Mouse (Mus musculus): ENCODE measurements at regions not wholly inside any gene's neighbourhood (a gene's known extent, or its start where the extent isn't known, plus 50 kb on each side); places are given as distances from the start of the nearest gene placed in this dataset.

- no peak for TF ChIP-seq POLR2A (IDR thresholded peaks at IDR 0.05; ENCODE audit: low read depth, low read length)
- no peak for TF ChIP-seq CTCF (IDR thresholded peaks at IDR 0.05; ENCODE audit: borderline replicate concordance, insufficient read depth, low read length)
- Histone ChIP-seq H3K4me1 (ENCODE audit: control insufficient read depth, insufficient read depth, low read length) (no peaks in the 10 kb centered on the region), H3K27ac (ENCODE audit: insufficient read depth, low read length) (no peak overlapping the region), H3K4me3 (ENCODE audit: insufficient read depth, low read length) (no peak overlapping the region)
These were observed 56.4 kb downstream of the Cxcr4 start for GRCm38 (mm10) chr1:128535537-128536150.

- H3K4me1 ChIP-seq (ENCODE audit: control insufficient read depth, insufficient read depth, low read length) = no peaks in the 10 kb centered on the region
- TF ChIP-seq CTCF (IDR thresholded peaks at IDR 0.05; ENCODE audit: borderline replicate concordance, insufficient read depth, low read length) (no peak), POLR2A (IDR thresholded peaks at IDR 0.05; ENCODE audit: low read depth, low read length) (no peak)
- H3K27ac ChIP-seq (ENCODE audit: insufficient read depth, low read length) = no peak overlapping the region
- no peak overlapping the region for H3K4me3 ChIP-seq (ENCODE audit: insufficient read depth, low read length)
These were observed 59.5 kb downstream of the Cxcr4 start for GRCm38 (mm10) chr1:128532632-128533031.

- Histone ChIP-seq H3K27ac (ENCODE audit: insufficient read depth, low read length) (no peak overlapping the region), H3K4me1 (ENCODE audit: control insufficient read depth, insufficient read depth, low read length) (no peaks in the 10 kb centered on the region), H3K4me3 (ENCODE audit: insufficient read depth, low read length) (no peak overlapping the region)
- no peak for TF ChIP-seq CTCF (IDR thresholded peaks at IDR 0.05; ENCODE audit: borderline replicate concordance, insufficient read depth, low read length)
- no peak for TF ChIP-seq POLR2A (IDR thresholded peaks at IDR 0.05; ENCODE audit: low read depth, low read length)
These were observed 62.1 kb downstream of the Cxcr4 start for GRCm38 (mm10) chr1:128529808-128530545.

GRCm38 (mm10) chr1:128519234-128519633 is 72.9 kb downstream of the Cxcr4 start:
- H3K27ac ChIP-seq (ENCODE audit: insufficient read depth, low read length) = no peak overlapping the region
- TF ChIP-seq POLR2A (IDR thresholded peaks at IDR 0.05; ENCODE audit: low read depth, low read length) = no peak
- no peak for TF ChIP-seq CTCF (IDR thresholded peaks at IDR 0.05; ENCODE audit: borderline replicate concordance, insufficient read depth, low read length)
- H3K4me1 ChIP-seq (ENCODE audit: control insufficient read depth, insufficient read depth, low read length) = no peaks in the 10 kb centered on the region
- no peak overlapping the region for H3K4me3 ChIP-seq (ENCODE audit: insufficient read depth, low read length)

GRCm38 (mm10) chr1:128518514-128518913 is 73.6 kb downstream of the Cxcr4 start:
- no peak for TF ChIP-seq CTCF (IDR thresholded peaks at IDR 0.05; ENCODE audit: borderline replicate concordance, insufficient read depth, low read length)
- TF ChIP-seq POLR2A (IDR thresholded peaks at IDR 0.05; ENCODE audit: low read depth, low read length) = no peak
- H3K4me1 ChIP-seq (ENCODE audit: control insufficient read depth, insufficient read depth, low read length) = no peaks in the 10 kb centered on the region
- H3K4me3 ChIP-seq (ENCODE audit: insufficient read depth, low read length) = no peak overlapping the region
- H3K27ac ChIP-seq (ENCODE audit: insufficient read depth, low read length) = no peak overlapping the region

GRCm38 (mm10) chr1:128517351-128517750 is 74.7 kb downstream of the Cxcr4 start:
- no peak overlapping the region for H3K4me3 ChIP-seq (ENCODE audit: insufficient read depth, low read length)
- H3K27ac ChIP-seq (ENCODE audit: insufficient read depth, low read length) = no peak overlapping the region
- TF ChIP-seq POLR2A (IDR thresholded peaks at IDR 0.05; ENCODE audit: low read depth, low read length) (no peak), CTCF (IDR thresholded peaks at IDR 0.05; ENCODE audit: borderline replicate concordance, insufficient read depth, low read length) (no peak)
- no peaks in the 10 kb centered on the region for H3K4me1 ChIP-seq (ENCODE audit: control insufficient read depth, insufficient read depth, low read length)

GRCm38 (mm10) chr1:128514327-128514726 is 77.8 kb downstream of the Cxcr4 start:
- Histone ChIP-seq H3K4me1 (ENCODE audit: control insufficient read depth, insufficient read depth, low read length) (no peaks in the 10 kb centered on the region), H3K27ac (ENCODE audit: insufficient read depth, low read length) (no peak overlapping the region), H3K4me3 (ENCODE audit: insufficient read depth, low read length) (no peak overlapping the region)
- TF ChIP-seq POLR2A (IDR thresholded peaks at IDR 0.05; ENCODE audit: low read depth, low read length) (no peak), CTCF (IDR thresholded peaks at IDR 0.05; ENCODE audit: borderline replicate concordance, insufficient read depth, low read length) (no peak)

- no peaks in the 10 kb centered on the region for H3K4me1 ChIP-seq (ENCODE audit: control insufficient read depth, insufficient read depth, low read length)
These were observed 78.2 kb downstream of the Cxcr4 start for GRCm38 (mm10) chr1:128513911-128514310.

GRCm38 (mm10) chr1:128513153-128513552 is 78.9 kb downstream of the Cxcr4 start:
- Histone ChIP-seq H3K27ac (ENCODE audit: insufficient read depth, low read length) (no peak overlapping the region), H3K4me1 (ENCODE audit: control insufficient read depth, insufficient read depth, low read length) (no peaks in the 10 kb centered on the region), H3K4me3 (ENCODE audit: insufficient read depth, low read length) (no peak overlapping the region)
- no peak for TF ChIP-seq POLR2A (IDR thresholded peaks at IDR 0.05; ENCODE audit: low read depth, low read length)
- no peak for TF ChIP-seq CTCF (IDR thresholded peaks at IDR 0.05; ENCODE audit: borderline replicate concordance, insufficient read depth, low read length)

More at GRCm38 (mm10) chr1:128513911-128514310, 78.2 kb downstream of the Cxcr4 start:
- no peak overlapping the region for H3K4me3 ChIP-seq (ENCODE audit: insufficient read depth, low read length)
- H3K27ac ChIP-seq (ENCODE audit: insufficient read depth, low read length) = no peak overlapping the region
- TF ChIP-seq CTCF (IDR thresholded peaks at IDR 0.05; ENCODE audit: borderline replicate concordance, insufficient read depth, low read length) (no peak), POLR2A (IDR thresholded peaks at IDR 0.05; ENCODE audit: low read depth, low read length) (no peak)

GRCm38 (mm10) chr1:128508816-128509461 is 83.2 kb downstream of the Cxcr4 start:
- H3K27ac ChIP-seq (ENCODE audit: insufficient read depth, low read length) = no peak overlapping the region
- no peak overlapping the region for H3K4me3 ChIP-seq (ENCODE audit: insufficient read depth, low read length)
- no peak for TF ChIP-seq CTCF (IDR thresholded peaks at IDR 0.05; ENCODE audit: borderline replicate concordance, insufficient read depth, low read length)
- no peak for TF ChIP-seq POLR2A (IDR thresholded peaks at IDR 0.05; ENCODE audit: low read depth, low read length)
- no peaks in the 10 kb centered on the region for H3K4me1 ChIP-seq (ENCODE audit: control insufficient read depth, insufficient read depth, low read length)
